Mouse (Mus musculus) bone marrow macrophage, adult 2 months (primary cell): ENCODE data around the gene Timm10.

Experiments
- CTCF ChIP-seq: IDR thresholded peaks from 2 replicates; pipeline ENCODE4 v1.5.1; 2012; ENCODE audit warnings: low read depth, mild to moderate bottlenecking, low read length, moderate library complexity
- POLR2A ChIP-seq: IDR thresholded peaks from 2 replicates; pipeline ENCODE4 v1.6.1; 2012; ENCODE audit warnings: mild to moderate bottlenecking, low read depth, low read length, borderline replicate concordance

DNA sequence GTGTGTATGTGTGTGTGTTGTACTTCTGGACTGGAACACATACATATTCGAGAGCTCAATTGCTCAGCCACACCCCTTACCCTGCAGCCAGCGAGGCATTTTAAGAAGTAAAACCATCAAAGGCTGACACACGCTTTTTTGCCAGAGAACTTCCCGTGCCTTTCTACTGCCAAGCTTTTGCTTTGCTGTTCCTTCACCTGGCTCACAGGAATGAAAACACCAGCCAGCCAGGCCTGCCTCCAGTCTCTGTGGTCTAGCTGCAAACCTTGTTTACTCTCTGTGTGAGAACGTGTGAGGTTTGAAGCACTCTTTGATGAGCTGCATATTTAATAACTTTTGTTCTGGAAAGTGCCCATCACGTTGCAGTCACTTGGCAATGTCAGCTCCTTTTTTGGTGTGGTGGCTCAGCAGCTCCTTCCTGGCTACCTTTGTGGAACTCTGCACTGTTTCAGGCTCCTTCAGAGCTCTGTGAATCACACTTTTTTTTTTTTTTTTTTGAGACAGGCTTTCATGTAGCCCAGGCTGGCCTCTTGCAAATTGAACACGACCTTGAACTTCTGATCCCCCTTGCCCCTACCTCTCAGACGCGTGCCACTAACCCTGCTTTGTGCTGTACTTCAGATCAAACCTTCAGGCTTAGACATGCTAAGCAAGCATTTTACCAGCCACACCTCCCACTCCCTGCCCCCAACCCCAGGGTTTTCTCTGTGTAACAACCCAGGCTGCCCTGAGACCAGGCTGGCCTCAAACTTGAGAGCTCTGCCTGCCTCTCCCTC lies 11.2 kb downstream of the Timm10 start:
- TF ChIP-seq CTCF, result no peak
- no peak for TF ChIP-seq POLR2A
